Mouse (Mus musculus): ENCODE measurements around the gene Zfp398. TPM values are rescaled to one million over a fixed set of nuclear protein-coding genes. Genes with fewer than 3 reads are reported as not detected.

Gene Zfp398
- polyA plus RNA-seq, 1 experiment from 2014 or later, result 4.7 TPM

- 78% methylated on average over 4 of the region's 4 CpGs for WGBS
- Histone ChIP-seq H3K27ac (replicated peaks in 1 of 2; ENCODE audit: control insufficient read depth in 1 of 2, insufficient read depth in 1 of 2, low read depth in 2 of 2, low read length in 2 of 2) (no peak overlapping the region), H3K9me3 (ENCODE audit: control insufficient read depth, low read length) (no peaks in the 10 kb centered on the region), H3K4me3 (ENCODE audit: control insufficient read depth in 1 of 2, insufficient read depth in 1 of 2, low read depth in 1 of 2, low read length in 2 of 2) (no peak overlapping the region), H3K27me3 (ENCODE audit: control insufficient read depth, insufficient read depth, low read length) (no peaks in the 10 kb centered on the region; the same call in 1 of the 2 replicates), H3K4me1 (ENCODE audit: control insufficient read depth in 2 of 2, insufficient read depth in 2 of 2, low read length in 2 of 2) (no peaks in the 10 kb centered on the region), H3K9ac (ENCODE audit: low read length) (no peak overlapping the region), H3K36me3 (ENCODE audit: control insufficient read depth, insufficient read depth, low read length) (peaks cover 91% of the 10 kb centered on the region), H3K4me2 (ENCODE audit: low read length) (no peak overlapping the region)
- ATAC-seq (ENCODE audit: insufficient number of reproducible peaks, insufficient read depth, low FRiP score, low read depth), result no peak
Measured at GRCm38 (mm10) chr6:47903587-47903986, 68.1 kb downstream of the Zfp398 start.

GRCm38 (mm10) chr6:47904361-47904760 lies 68.9 kb downstream of the Zfp398 start:
- Histone ChIP-seq H3K9me3 (ENCODE audit: control insufficient read depth, low read length) (no peaks in the 10 kb centered on the region), H3K36me3 (ENCODE audit: control insufficient read depth, insufficient read depth, low read length) (peaks cover 83% of the 10 kb centered on the region), H3K4me3 (ENCODE audit: control insufficient read depth in 1 of 2, insufficient read depth in 1 of 2, low read depth in 1 of 2, low read length in 2 of 2) (no peak overlapping the region), H3K4me2 (ENCODE audit: low read length) (no peak overlapping the region), H3K9ac (ENCODE audit: low read length) (no peak overlapping the region), H3K4me1 (ENCODE audit: control insufficient read depth in 2 of 2, insufficient read depth in 2 of 2, low read length in 2 of 2) (no peaks in the 10 kb centered on the region), H3K27ac (replicated peaks in 1 of 2; ENCODE audit: control insufficient read depth in 1 of 2, insufficient read depth in 1 of 2, low read depth in 2 of 2, low read length in 2 of 2) (no peak overlapping the region), H3K27me3 (ENCODE audit: control insufficient read depth, insufficient read depth, low read length) (no peaks in the 10 kb centered on the region; the same call in 1 of the 2 replicates)
- ATAC-seq (ENCODE audit: insufficient number of reproducible peaks, insufficient read depth, low FRiP score, low read depth), result no peak
- 46% methylated on average over 19 of the region's 19 CpGs for WGBS

GRCm38 (mm10) chr6:47904917-47905695 lies 69.6 kb downstream of the Zfp398 start:
- Histone ChIP-seq H3K27ac (replicated peaks in 1 of 2; ENCODE audit: control insufficient read depth in 1 of 2, insufficient read depth in 1 of 2, low read depth in 2 of 2, low read length in 2 of 2) (no peak overlapping the region), H3K36me3 (ENCODE audit: control insufficient read depth, insufficient read depth, low read length) (peaks cover 76% of the 10 kb centered on the region), H3K4me2 (ENCODE audit: low read length) (no peak overlapping the region), H3K4me3 (ENCODE audit: control insufficient read depth in 1 of 2, insufficient read depth in 1 of 2, low read depth in 1 of 2, low read length in 2 of 2) (no peak overlapping the region), H3K9ac (ENCODE audit: low read length) (no peak overlapping the region), H3K9me3 (ENCODE audit: control insufficient read depth, low read length) (no peaks in the 10 kb centered on the region), H3K27me3 (ENCODE audit: control insufficient read depth, insufficient read depth, low read length) (no peaks in the 10 kb centered on the region; the same call in 1 of the 2 replicates), H3K4me1 (ENCODE audit: control insufficient read depth in 2 of 2, insufficient read depth in 2 of 2, low read length in 2 of 2) (no peaks in the 10 kb centered on the region)
- 66% methylated on average over 44 of the region's 44 CpGs for WGBS
- ATAC-seq (ENCODE audit: insufficient number of reproducible peaks, insufficient read depth, low FRiP score, low read depth), result no peak

- Histone ChIP-seq H3K4me3 (ENCODE audit: control insufficient read depth in 1 of 2, insufficient read depth in 1 of 2, low read depth in 1 of 2, low read length in 2 of 2) (no peak overlapping the region), H3K36me3 (ENCODE audit: control insufficient read depth, insufficient read depth, low read length) (peaks cover 63% of the 10 kb centered on the region), H3K27me3 (ENCODE audit: control insufficient read depth, insufficient read depth, low read length) (no peaks in the 10 kb centered on the region; the same call in 1 of the 2 replicates), H3K27ac (replicated peaks in 1 of 2; ENCODE audit: control insufficient read depth in 1 of 2, insufficient read depth in 1 of 2, low read depth in 2 of 2, low read length in 2 of 2) (no peak overlapping the region), H3K4me1 (ENCODE audit: control insufficient read depth in 2 of 2, insufficient read depth in 2 of 2, low read length in 2 of 2) (no peaks in the 10 kb centered on the region), H3K9me3 (ENCODE audit: control insufficient read depth, low read length) (no peaks in the 10 kb centered on the region), H3K4me2 (ENCODE audit: low read length) (no peak overlapping the region), H3K9ac (ENCODE audit: low read length) (no peak overlapping the region)
- no peak for ATAC-seq (ENCODE audit: insufficient number of reproducible peaks, insufficient read depth, low FRiP score, low read depth)
- 96% methylated on average over 5 of the region's 5 CpGs for WGBS
Measured at GRCm38 (mm10) chr6:47906326-47906725, 70.9 kb downstream of the Zfp398 start.

GRCm38 (mm10) chr6:47909007-47909406 lies 73.5 kb downstream of the Zfp398 start:
- WGBS, result 87% methylated on average over 1 of the region's 1 CpGs
- H3K27me3 ChIP-seq (ENCODE audit: control insufficient read depth, insufficient read depth, low read length), result no peaks in the 10 kb centered on the region
- no peak overlapping the region for H3K9ac ChIP-seq (ENCODE audit: low read length)
- no peaks in the 10 kb centered on the region for H3K9me3 ChIP-seq (ENCODE audit: control insufficient read depth, low read length)
- H3K4me2 ChIP-seq (ENCODE audit: low read length), result no peak overlapping the region
- no peak; the same call in 1 of the 2 replicates for ATAC-seq (ENCODE audit: insufficient number of reproducible peaks, insufficient read depth, low FRiP score, low read depth)
- H3K27ac ChIP-seq (replicated peaks in 1 of 2; ENCODE audit: control insufficient read depth in 1 of 2, insufficient read depth in 1 of 2, low read depth in 2 of 2, low read length in 2 of 2), result no peak overlapping the region
- no peak overlapping the region for H3K4me3 ChIP-seq (ENCODE audit: control insufficient read depth in 1 of 2, insufficient read depth in 1 of 2, low read depth in 1 of 2, low read length in 2 of 2)
- H3K36me3 ChIP-seq (ENCODE audit: control insufficient read depth, insufficient read depth, low read length), result peaks cover 41% of the 10 kb centered on the region
- H3K4me1 ChIP-seq (ENCODE audit: control insufficient read depth in 2 of 2, insufficient read depth in 2 of 2, low read length in 2 of 2), result no peaks in the 10 kb centered on the region

GRCm38 (mm10) chr6:47911650-47912049 lies 76.2 kb downstream of the Zfp398 start:
- H3K9ac ChIP-seq (ENCODE audit: low read length), result no peak overlapping the region
- H3K4me1 ChIP-seq (ENCODE audit: control insufficient read depth in 2 of 2, insufficient read depth in 2 of 2, low read length in 2 of 2), result no peaks in the 10 kb centered on the region
- H3K9me3 ChIP-seq (ENCODE audit: control insufficient read depth, low read length), result no peaks in the 10 kb centered on the region
- no peak for ATAC-seq (ENCODE audit: insufficient number of reproducible peaks, insufficient read depth, low FRiP score, low read depth)
- H3K27ac ChIP-seq (replicated peaks in 1 of 2; ENCODE audit: control insufficient read depth in 1 of 2, insufficient read depth in 1 of 2, low read depth in 2 of 2, low read length in 2 of 2), result no peak overlapping the region
- no peak overlapping the region for H3K4me2 ChIP-seq (ENCODE audit: low read length)
- H3K27me3 ChIP-seq (ENCODE audit: control insufficient read depth, insufficient read depth, low read length), result no peaks in the 10 kb centered on the region
- peaks cover 15% of the 10 kb centered on the region for H3K36me3 ChIP-seq (ENCODE audit: control insufficient read depth, insufficient read depth, low read length)
- H3K4me3 ChIP-seq (ENCODE audit: control insufficient read depth in 1 of 2, insufficient read depth in 1 of 2, low read depth in 1 of 2, low read length in 2 of 2), result no peak overlapping the region
- WGBS, result 56% methylated on average over 1 of the region's 1 CpGs

- H3K4me2 ChIP-seq (ENCODE audit: low read length), result no peak overlapping the region
- H3K27me3 ChIP-seq (ENCODE audit: control insufficient read depth, insufficient read depth, low read length), result no peaks in the 10 kb centered on the region
- WGBS, result 40% methylated on average over 3 of the region's 3 CpGs
- H3K36me3 ChIP-seq (ENCODE audit: control insufficient read depth, insufficient read depth, low read length), result peaks cover 3% of the 10 kb centered on the region; the same call in 1 of the 2 replicates
- no peak overlapping the region for H3K9ac ChIP-seq (ENCODE audit: low read length)
- no peaks in the 10 kb centered on the region for H3K4me1 ChIP-seq (ENCODE audit: control insufficient read depth in 2 of 2, insufficient read depth in 2 of 2, low read length in 2 of 2)
- no peak for ATAC-seq (ENCODE audit: insufficient number of reproducible peaks, insufficient read depth, low FRiP score, low read depth)
- no peak overlapping the region for H3K4me3 ChIP-seq (ENCODE audit: control insufficient read depth in 1 of 2, insufficient read depth in 1 of 2, low read depth in 1 of 2, low read length in 2 of 2)
- no peak overlapping the region for H3K27ac ChIP-seq (replicated peaks in 1 of 2; ENCODE audit: control insufficient read depth in 1 of 2, insufficient read depth in 1 of 2, low read depth in 2 of 2, low read length in 2 of 2)
- H3K9me3 ChIP-seq (ENCODE audit: control insufficient read depth, low read length), result no peaks in the 10 kb centered on the region
Measured at GRCm38 (mm10) chr6:47912991-47913390, 77.5 kb downstream of the Zfp398 start.

GRCm38 (mm10) chr6:47917051-47917450 lies 81.6 kb downstream of the Zfp398 start:
- H3K27me3 ChIP-seq (ENCODE audit: control insufficient read depth, insufficient read depth, low read length), result no peaks in the 10 kb centered on the region
- no peak overlapping the region for H3K4me3 ChIP-seq (ENCODE audit: control insufficient read depth in 1 of 2, insufficient read depth in 1 of 2, low read depth in 1 of 2, low read length in 2 of 2)
- no peak for ATAC-seq (ENCODE audit: insufficient number of reproducible peaks, insufficient read depth, low FRiP score, low read depth)
- H3K36me3 ChIP-seq (ENCODE audit: control insufficient read depth, insufficient read depth, low read length), result no peaks in the 10 kb centered on the region
- no peaks in the 10 kb centered on the region for H3K9me3 ChIP-seq (ENCODE audit: control insufficient read depth, low read length)
- H3K4me1 ChIP-seq (ENCODE audit: control insufficient read depth in 2 of 2, insufficient read depth in 2 of 2, low read length in 2 of 2), result peaks cover 2 to 9% of the 10 kb centered on the region in 2 experiments; a peak in 3 of 4 replicates
- H3K27ac ChIP-seq (replicated peaks in 1 of 2; ENCODE audit: control insufficient read depth in 1 of 2, insufficient read depth in 1 of 2, low read depth in 2 of 2, low read length in 2 of 2), result no peak overlapping the region
- H3K9ac ChIP-seq (ENCODE audit: low read length), result no peak overlapping the region
- H3K4me2 ChIP-seq (ENCODE audit: low read length), result no peak overlapping the region
- WGBS, result 71% methylated on average over 5 of the region's 5 CpGs

Measured in heart, embryonic 14.5 days (tissue).